ENCODE assay signal across 8 mouse cellular contexts in the genomic region with DNA sequence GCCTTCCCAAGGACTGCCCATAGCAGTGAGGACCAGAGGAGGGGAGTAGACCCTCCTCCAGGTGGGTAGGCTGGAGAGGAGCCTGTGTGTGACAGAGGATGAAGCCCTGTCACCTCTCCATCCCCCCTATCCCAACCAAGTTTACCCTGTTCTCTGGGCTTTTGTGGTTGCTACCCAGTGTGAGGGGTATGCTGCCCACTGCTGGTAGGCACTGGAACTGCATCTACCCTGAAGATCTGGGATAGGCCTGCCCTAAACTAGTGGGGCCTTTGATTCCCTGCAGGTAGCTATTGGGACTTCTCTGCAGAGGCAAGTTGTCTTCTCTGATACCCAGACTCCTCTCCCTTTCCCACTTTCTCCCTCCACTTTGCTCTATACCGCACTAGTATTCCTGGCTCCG. TPM values are rescaled to one million over a fixed set of nuclear protein-coding genes. Genes with fewer than 3 reads are reported as not detected.
DNase-seq lines count a peak whose midpoint lies in the region; ATAC-seq lines count a peak whose summit lies in the region.

No protein-coding gene starts in this region.

- ATAC-seq in cerebellum, adult (ENCODE audit: insufficient number of reproducible peaks, low FRiP score, low TSS enrichment), result no peak

- intact Hi-C loops in gastrocnemius, postnatal 36 days (cut with DNase I), result loop anchor here (2.0 kb wide), 1 partner anchor 25 kb away; no protein-coding TSS in a partner anchor

- peak; percentile 69 for DNase-seq in cerebellum, adult 11 months
- DNase-seq in CD8-positive naive resting alpha-beta T cell, adult 2 months (ENCODE audit: low read depth in 2 of 2, low spot score in 2 of 2), result peak; percentile 57 to 63
- DNase-seq in cerebellum, postnatal 10 days, result peak; percentile 87 to 91
- DNase-seq in gastrocnemius, postnatal 36 days, result peak; percentile 63 to 77
- DNase-seq in layer of hippocampus, postnatal 14 days (ENCODE audit: low spot score in 2 of 2), result peak; percentile 64 to 76
- DNase-seq in lung, postnatal 4 days, result peak; percentile 66 to 76
- DNase-seq in spleen, postnatal 14 days (ENCODE audit: low spot score in 2 of 2), result peak; percentile 49 to 64

RNA-seq across cellular contexts. Expression of a gene that starts 22.6 kb away (rescaled TPM):
- 1 to 10 TPM; 5.6 to 8.9 TPM for total RNA-seq in gastrocnemius, postnatal 36 days (2021)
- total RNA-seq in layer of hippocampus, postnatal 14 days (2021), result 10 to 100 TPM; 28.3 to 31.7 TPM
